Mouse (Mus musculus): ENCODE results near the gene Rabgap1l.
A peak's percentile ranks its signal among the peaks of the same experiment; 100 is the strongest.
"Not testable (repeated sequence)": the region's sequence is repeated elsewhere in the genome, so short reads cannot be mapped to it uniquely, and the experiment has no call there.

The Rabgap1l gene

GRCm38 (mm10) chr1:160496906-160497577, 296.0 kb downstream of the Rabgap1l start:
- DNase-seq (ENCODE audit: low read depth), result no peak

- DNase-seq (ENCODE audit: low read depth), result no peak
These were observed 307.3 kb downstream of the Rabgap1l start for GRCm38 (mm10) chr1:160485731-160486130.

- no peak for DNase-seq (ENCODE audit: low read depth)
These were observed 308.0 kb downstream of the Rabgap1l start for GRCm38 (mm10) chr1:160485028-160485427.

- no peak for DNase-seq (ENCODE audit: low read depth)
These were observed 311.4 kb downstream of the Rabgap1l start for GRCm38 (mm10) chr1:160481643-160482042.

- DNase-seq (ENCODE audit: low read depth), result no peak
These were observed 325.6 kb downstream of the Rabgap1l start for GRCm38 (mm10) chr1:160467443-160467842.

GRCm38 (mm10) chr1:160465186-160465585, 327.8 kb downstream of the Rabgap1l start:
- no peak for DNase-seq (ENCODE audit: low read depth)

- no peak for DNase-seq (ENCODE audit: low read depth)
These were observed 328.9 kb downstream of the Rabgap1l start for GRCm38 (mm10) chr1:160464148-160464547.

GRCm38 (mm10) chr1:160460346-160460745, 332.7 kb downstream of the Rabgap1l start:
- DNase-seq (ENCODE audit: low read depth), result no peak

GRCm38 (mm10) chr1:160451663-160452062, 341.3 kb downstream of the Rabgap1l start:
- DNase-seq (ENCODE audit: low read depth), result no peak

GRCm38 (mm10) chr1:160448681-160449080, 344.3 kb downstream of the Rabgap1l start:
- no peak for DNase-seq (ENCODE audit: low read depth)

GRCm38 (mm10) chr1:160446823-160447222, 346.2 kb downstream of the Rabgap1l start:
- DNase-seq (ENCODE audit: low read depth), result no peak

GRCm38 (mm10) chr1:160443506-160443905, 349.5 kb downstream of the Rabgap1l start:
- DNase-seq (ENCODE audit: low read depth), result no peak

- DNase-seq (ENCODE audit: low read depth), result no peak
These were observed 351.3 kb downstream of the Rabgap1l start for GRCm38 (mm10) chr1:160441679-160442078.

- DNase-seq (ENCODE audit: low read depth), result no peak
These were observed 351.9 kb downstream of the Rabgap1l start for GRCm38 (mm10) chr1:160441161-160441560.

GRCm38 (mm10) chr1:160438820-160439219, 354.2 kb downstream of the Rabgap1l start:
- no peak for DNase-seq (ENCODE audit: low read depth)

GRCm38 (mm10) chr1:160417196-160417854, 375.7 kb downstream of the Rabgap1l start:
- no peak for DNase-seq (ENCODE audit: low read depth)

- DNase-seq (ENCODE audit: low read depth), result peak; percentile 13
These were observed 382.2 kb downstream of the Rabgap1l start for GRCm38 (mm10) chr1:160410822-160411221.

- DNase-seq (ENCODE audit: low read depth), result not testable (repeated sequence)
These were observed 383.3 kb downstream of the Rabgap1l start for GRCm38 (mm10) chr1:160409689-160410088.

- no peak for DNase-seq (ENCODE audit: low read depth)
These were observed 383.9 kb downstream of the Rabgap1l start for GRCm38 (mm10) chr1:160409123-160409522.

GRCm38 (mm10) chr1:160408302-160408897, 384.6 kb downstream of the Rabgap1l start:
- DNase-seq (ENCODE audit: low read depth), result peak; percentile 6

- no peak for DNase-seq (ENCODE audit: low read depth)
These were observed 393.6 kb downstream of the Rabgap1l start for GRCm38 (mm10) chr1:160399428-160399827.

GRCm38 (mm10) chr1:160397037-160397436, 396.0 kb downstream of the Rabgap1l start:
- DNase-seq (ENCODE audit: low read depth), result no peak

GRCm38 (mm10) chr1:160387446-160387845, 405.6 kb downstream of the Rabgap1l start:
- no peak for DNase-seq (ENCODE audit: low read depth)

Data from fibroblast of lung, adult 2 months (primary cell).